Mouse (Mus musculus) left cerebral cortex, postnatal 4 days (tissue): ENCODE data around the gene Wdr31. TPM values are rescaled to one million over a fixed set of nuclear protein-coding genes. Genes with fewer than 3 reads are reported as not detected.

Experiments
- DNase-seq: peaks from one replicate; pipeline ENCODE4 v3.0.0-alpha.2; 2022
- intact Hi-C: fragments of 180-260 bp; cut with DNase I; formaldehyde crosslinking; loops from one replicate; pipeline ENCODE4 v1.15.1; 2025
- total RNA-seq, 2 experiments: library from RNA; stranded (reverse); gene quantifications; 2 replicates each; pipeline ENCODE4 v1.2.3; 2021

The Wdr31 gene
- total RNA-seq, 2 experiments from 2014 or later: 12.5 to 15.1 TPM

GRCm38 (mm10) chr4:62454995-62455394, 15.7 kb downstream of the Wdr31 start:
- intact Hi-C loops: no loop called here
- peak; percentile 36 for DNase-seq

- DNase-seq: no peak
- intact Hi-C loops: no loop called here
Observed at GRCm38 (mm10) chr4:62440986-62441385, 29.7 kb downstream of the Wdr31 start.

- intact Hi-C loops: no loop called here
- peak; percentile 23 for DNase-seq
Observed at GRCm38 (mm10) chr4:62440544-62440943, 30.2 kb downstream of the Wdr31 start.

GRCm38 (mm10) chr4:62439793-62440192, 30.9 kb downstream of the Wdr31 start:
- DNase-seq: no peak
- intact Hi-C loops: no loop called here

- intact Hi-C loops: no loop called here
- DNase-seq: no peak
Observed at GRCm38 (mm10) chr4:62437871-62438270, 32.8 kb downstream of the Wdr31 start.

- intact Hi-C loops: no loop called here
- no peak for DNase-seq
Observed at GRCm38 (mm10) chr4:62437256-62437778, 33.4 kb downstream of the Wdr31 start.

GRCm38 (mm10) chr4:62435081-62435480, 35.6 kb downstream of the Wdr31 start, which contains the start of gene Rnf183:
Rnf183 (minus strand) TSS chr4:62435252.
- intact Hi-C loops: no loop called here
- no peak for DNase-seq

GRCm38 (mm10) chr4:62433939-62434870, 36.5 kb downstream of the Wdr31 start:
- no peak for DNase-seq

GRCm38 (mm10) chr4:62431522-62431921, 39.2 kb downstream of the Wdr31 start:
- intact Hi-C loops: no loop called here
- no peak for DNase-seq

More at GRCm38 (mm10) chr4:62433939-62434870, 36.5 kb downstream of the Wdr31 start:
- intact Hi-C loops: no loop called here

GRCm38 (mm10) chr4:62430678-62431077, 40.0 kb downstream of the Wdr31 start:
- intact Hi-C loops: no loop called here
- DNase-seq: no peak

- DNase-seq: no peak
- intact Hi-C loops: no loop called here
Observed at GRCm38 (mm10) chr4:62429616-62430015, 41.1 kb downstream of the Wdr31 start.

- DNase-seq: no peak
- intact Hi-C loops: no loop called here
Observed at GRCm38 (mm10) chr4:62427978-62428758, 42.5 kb downstream of the Wdr31 start.

GRCm38 (mm10) chr4:62425891-62426290, 44.8 kb downstream of the Wdr31 start:
- DNase-seq: no peak
- intact Hi-C loops: no loop called here

GRCm38 (mm10) chr4:62419091-62419490, 51.6 kb downstream of the Wdr31 start:
- no peak for DNase-seq
- intact Hi-C loops: no loop called here

- intact Hi-C loops: no loop called here
- DNase-seq: no peak
Observed at GRCm38 (mm10) chr4:62418448-62418847, 52.2 kb downstream of the Wdr31 start.

GRCm38 (mm10) chr4:62411606-62412005, 59.1 kb downstream of the Wdr31 start:
- intact Hi-C loops: no loop called here
- DNase-seq: no peak

- DNase-seq: no peak
- intact Hi-C loops: no loop called here
Observed at GRCm38 (mm10) chr4:62410325-62410724, 60.4 kb downstream of the Wdr31 start.

- intact Hi-C loops: no loop called here
Observed at GRCm38 (mm10) chr4:62409615-62410014, 61.1 kb downstream of the Wdr31 start.

GRCm38 (mm10) chr4:62408601-62409282, 62.0 kb downstream of the Wdr31 start, which contains the start of the genes Cdc26 and Prpf4:
Cdc26 (minus strand) TSS chr4:62408642.
Prpf4 (plus strand) TSS chr4:62408797.
- intact Hi-C loops: no loop called here
- peak; percentile 99 for DNase-seq

More at GRCm38 (mm10) chr4:62409615-62410014, 61.1 kb downstream of the Wdr31 start:
- DNase-seq: no peak
